Mouse (Mus musculus) liver, embryonic 14.5 days (tissue): ENCODE measurements at regions not wholly inside any gene's neighbourhood (a gene's known extent, or its start where the extent isn't known, plus 50 kb on each side); places are given as distances from the start of the nearest gene placed in this dataset.

Source experiments
- ATAC-seq: fragments of 200-750 bp; cut with Nextera tagmentation; 2 replicates; pipeline ENCODE4 v1.8.0; 2017; ENCODE audit warnings: moderate number of reproducible peaks, mild to moderate bottlenecking, moderate library complexity; ENCODE audit not compliant: insufficient read depth
- DNase-seq, 3 experiments: peaks; one replicate each; pipeline ENCODE4 v3.0.0-alpha.2; 2012 to 2013; ENCODE audit warnings: low read depth in 3 of 3, low spot score in 3 of 3
- H3K27ac ChIP-seq: fragments of 300-500 bp; sonication (generic); 2 replicates; pipeline ENCODE4 v1.5.1; 2014; ENCODE audit warnings: moderate library complexity, mild to moderate bottlenecking, control low read depth, inconsistent platforms
- H3K27me3 ChIP-seq: fragments of 300-500 bp; sonication (generic); 2 replicates; pipeline ENCODE4 v1.6.1; 2014; ENCODE audit warnings: mild to moderate bottlenecking, low read length, moderate library complexity; ENCODE audit not compliant: control insufficient read depth, insufficient read depth
- H3K36me3 ChIP-seq: fragments of 300-500 bp; sonication (generic); replicated peaks from 2 replicates; pipeline ENCODE4 v1.6.1; 2014; ENCODE audit warnings: low read depth; ENCODE audit not compliant: control insufficient read depth, insufficient read depth
- H3K4me1 ChIP-seq, 2 experiments: fragments of 200-500 bp in 1 of 2; fragments of 300-500 bp in 1 of 2; sonication (generic) in 1 of 2; replicated peaks; 2 replicates each; pipeline ENCODE4 v1.6.1; 2012 to 2014; ENCODE audit warnings: antibody characterized with exemption in 1 of 2, inconsistent platforms in 1 of 2, low read length in 1 of 2; ENCODE audit not compliant: control insufficient read depth in 2 of 2, insufficient read depth in 2 of 2
- H3K4me2 ChIP-seq: fragments of 300-500 bp; sonication (generic); 2 replicates; pipeline ENCODE4 v1.6.1; 2014; ENCODE audit warnings: low read depth, mild to moderate bottlenecking, control low read depth, moderate library complexity
- H3K4me3 ChIP-seq, 2 experiments: fragments of 200-500 bp in 1 of 2; fragments of 300-500 bp in 1 of 2; sonication (generic) in 1 of 2; 2 replicates each; pipeline ENCODE4 v1.5.1; 2012 to 2014; ENCODE audit warnings: low read depth in 2 of 2, low read length in 2 of 2, mild to moderate bottlenecking in 2 of 2, control low read depth in 1 of 2, inconsistent platforms in 1 of 2, moderate library complexity in 1 of 2; ENCODE audit not compliant: insufficient read depth in 1 of 2
- H3K9ac ChIP-seq: fragments of 300-500 bp; sonication (generic); replicated peaks from 2 replicates; pipeline ENCODE4 v1.6.1; 2014; ENCODE audit warnings: mild to moderate bottlenecking, control low read depth, moderate library complexity
- H3K9me3 ChIP-seq: fragments of 300-500 bp; sonication (generic); 2 replicates; pipeline ENCODE4 v1.6.1; 2016; ENCODE audit warnings: low read length, mixed read lengths; ENCODE audit not compliant: control insufficient read depth
- CTCF ChIP-seq: IDR thresholded peaks from 2 replicates; pipeline ENCODE4 v1.5.1; 2016; ENCODE audit warnings: antibody characterized with exemption, low read depth, control low read depth
- EP300 ChIP-seq: IDR thresholded peaks from 2 replicates; pipeline ENCODE4 v1.6.1; 2016; ENCODE audit warnings: antibody characterized with exemption, low read depth
- WGBS: fragments of 180-500 bp; shearing (Covaris S2); extraction: QIAGEN DNeasy Blood & Tissue Kit; methylation state at CpG from one replicate; pipeline ENCODE4 v1.1.7; 2014; ENCODE audit not compliant: insufficient replicate concordance; 5-methylcytosine and 5-hydroxymethylcytosine counted together

DNA sequence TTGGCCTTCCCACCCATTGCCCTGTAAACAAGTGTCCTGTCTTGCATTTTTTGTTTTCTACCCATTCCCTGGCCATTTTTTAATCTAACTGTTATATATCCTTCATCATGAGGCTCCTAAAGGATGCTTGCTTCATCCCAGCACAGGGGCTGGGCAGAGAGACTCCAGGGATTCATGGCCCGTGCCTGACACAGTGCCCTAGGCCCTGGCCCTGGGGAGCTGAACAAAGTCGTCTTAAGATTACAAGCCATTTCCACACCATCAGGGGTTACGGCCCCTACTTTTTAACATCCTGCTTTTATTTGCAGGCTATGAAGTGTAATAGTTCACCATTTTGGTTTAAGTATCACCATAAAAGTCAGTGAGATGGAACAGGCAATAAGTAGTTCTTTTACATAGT lies 339.5 kb downstream of the Gm826 start:
- Histone ChIP-seq H3K27ac (no peak overlapping the region), H3K9me3 (no peaks in the 10 kb centered on the region), H3K36me3 (no peaks in the 10 kb centered on the region), H3K4me1 (no peaks in the 10 kb centered on the region), H3K9ac (no peak overlapping the region), H3K4me2 (no peak overlapping the region), H3K4me3 (no peak overlapping the region), H3K27me3 (no peaks in the 10 kb centered on the region)
- 64% methylated on average over 3 of the region's 3 CpGs for WGBS
- no peak for TF ChIP-seq EP300
- no peak for TF ChIP-seq CTCF
- ATAC-seq (no peak), DNase-seq (no peak)

GRCm38 (mm10) chr2:159986719-159987118 lies 347.2 kb downstream of the Gm826 start:
- ATAC-seq (no peak), DNase-seq (no peak)
- Histone ChIP-seq H3K9me3 (no peaks in the 10 kb centered on the region), H3K4me2 (no peak overlapping the region), H3K27ac (no peak overlapping the region), H3K4me3 (no peak overlapping the region), H3K36me3 (no peaks in the 10 kb centered on the region), H3K9ac (no peak overlapping the region), H3K27me3 (no peaks in the 10 kb centered on the region), H3K4me1 (no peaks in the 10 kb centered on the region)
- WGBS: 82% methylated on average over 7 of the region's 7 CpGs
- TF ChIP-seq CTCF: no peak
- no peak for TF ChIP-seq EP300

GRCm38 (mm10) chr2:159981694-159982093 lies 352.3 kb downstream of the Gm826 start:
- H3K4me3 ChIP-seq: no peak overlapping the region
- no peaks in the 10 kb centered on the region for H3K27me3 ChIP-seq
- WGBS: 73% methylated on average over 3 of the region's 3 CpGs
- no peak overlapping the region for H3K9ac ChIP-seq
- H3K4me1 ChIP-seq: no peaks in the 10 kb centered on the region
- ATAC-seq: no peak
- TF ChIP-seq EP300 (no peak), CTCF (no peak)
- no peaks in the 10 kb centered on the region for H3K36me3 ChIP-seq
- no peak for DNase-seq
- no peak overlapping the region for H3K4me2 ChIP-seq
- no peak overlapping the region for H3K27ac ChIP-seq
- no peaks in the 10 kb centered on the region for H3K9me3 ChIP-seq

DNA sequence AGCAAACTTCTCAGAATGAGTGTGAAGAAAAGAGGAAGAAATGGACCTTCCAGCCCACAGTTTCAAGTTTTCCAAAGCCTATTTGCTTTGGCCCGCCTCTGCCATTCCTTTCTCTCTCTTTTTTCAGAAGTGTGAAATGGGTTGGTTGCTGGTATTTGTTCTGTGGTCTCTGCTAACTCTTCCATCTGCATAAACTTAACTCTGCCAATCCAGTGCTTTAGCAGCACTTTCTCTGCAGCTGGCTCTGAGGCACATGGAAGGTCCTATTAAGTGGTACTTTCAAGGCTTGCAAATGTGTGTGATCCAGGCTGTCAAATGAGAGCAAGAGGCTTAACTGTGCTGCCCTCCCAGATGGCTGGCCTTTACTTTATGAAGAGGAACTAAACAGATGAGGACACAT lies 383.6 kb downstream of the Gm826 start:
- H3K4me3 ChIP-seq: no peak overlapping the region
- no peaks in the 10 kb centered on the region for H3K9me3 ChIP-seq
- ATAC-seq (no peak), DNase-seq (no peak)
- TF ChIP-seq EP300 (no peak), CTCF (no peak)
- H3K27me3 ChIP-seq: no peaks in the 10 kb centered on the region
- H3K36me3 ChIP-seq: no peaks in the 10 kb centered on the region
- WGBS: 37% methylated on average over 1 of the region's 1 CpGs
- no peaks in the 10 kb centered on the region for H3K4me1 ChIP-seq
- no peak overlapping the region for H3K9ac ChIP-seq
- H3K27ac ChIP-seq: no peak overlapping the region
- no peak overlapping the region for H3K4me2 ChIP-seq

DNA sequence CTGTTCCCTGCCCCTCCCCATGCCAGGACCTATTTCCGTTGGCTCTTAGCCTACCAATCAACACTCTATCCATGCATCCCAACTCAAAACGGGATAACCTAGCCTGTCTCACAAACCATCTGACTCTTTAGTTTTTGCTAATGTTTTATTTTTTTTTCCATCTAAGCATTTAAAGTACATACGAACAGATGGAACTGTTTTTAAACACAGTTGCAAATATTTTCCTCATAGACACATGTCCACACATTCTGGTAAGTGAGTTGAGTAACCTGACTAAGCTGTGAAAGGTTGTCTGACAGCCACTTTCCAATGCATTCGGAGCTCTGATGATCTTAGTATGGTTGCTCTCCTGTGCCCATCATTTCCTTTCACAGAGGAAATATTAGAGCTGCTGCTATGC lies 384.9 kb downstream of the Gm826 start:
- H3K36me3 ChIP-seq: no peaks in the 10 kb centered on the region
- no peak for TF ChIP-seq CTCF
- TF ChIP-seq EP300: no peak
- 58% methylated on average over 4 of the region's 4 CpGs for whole genome bisulfite sequencing
- no peaks in the 10 kb centered on the region for H3K4me1 ChIP-seq
- ATAC-seq (no peak), DNase-seq (no peak)
- H3K9ac ChIP-seq: no peak overlapping the region
- H3K27me3 ChIP-seq: no peaks in the 10 kb centered on the region
- H3K27ac ChIP-seq: no peak overlapping the region
- no peak overlapping the region for H3K4me3 ChIP-seq
- H3K4me2 ChIP-seq: no peak overlapping the region
- H3K9me3 ChIP-seq: no peaks in the 10 kb centered on the region
